Mouse (Mus musculus): ENCODE data around the gene Micall1.

Micall1 gene

DNA sequence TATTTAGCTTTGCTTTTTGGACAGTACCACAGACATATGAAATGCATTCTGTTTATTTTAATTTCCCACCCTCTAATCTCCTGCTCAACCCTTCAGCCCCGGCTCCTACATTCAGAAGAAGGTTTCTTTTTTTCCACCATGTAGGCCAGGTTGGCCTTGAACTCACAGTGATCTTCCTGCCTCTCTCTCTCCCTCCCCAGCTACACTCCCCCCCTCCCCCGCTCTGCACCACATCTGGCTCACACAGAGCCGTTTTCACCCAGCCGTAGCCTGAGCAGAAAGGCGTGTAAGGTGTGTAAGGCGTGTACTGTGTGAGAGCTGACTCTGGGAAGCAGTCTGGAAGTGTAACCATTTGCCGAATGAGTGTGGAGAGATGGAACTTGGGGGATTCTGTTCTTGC lies 20.6 kb downstream of the Micall1 start:
- no peak for DNase-seq (ENCODE audit: low read depth)

DNA sequence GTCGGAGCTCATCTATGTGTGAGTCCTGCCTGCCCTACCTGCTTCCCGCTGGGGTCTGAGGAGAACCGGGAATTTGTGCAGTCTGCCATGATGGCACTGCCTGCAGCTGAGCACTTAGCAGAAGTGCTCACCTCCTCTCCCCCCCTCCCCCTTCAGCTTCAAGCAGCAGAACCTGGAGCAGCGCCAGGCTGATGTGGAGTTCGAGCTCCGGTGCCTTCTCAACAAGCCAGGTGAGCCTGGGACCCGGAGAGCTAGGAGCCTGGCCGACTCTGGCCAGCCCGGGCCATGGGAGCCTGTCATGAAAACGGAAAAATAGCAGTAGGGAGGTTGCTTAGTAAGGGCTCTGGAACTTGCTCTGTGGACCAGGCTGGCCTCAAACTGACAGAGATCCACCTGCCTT lies 22.1 kb downstream of the Micall1 start:
- no peak for DNase-seq (ENCODE audit: low read depth)

DNA sequence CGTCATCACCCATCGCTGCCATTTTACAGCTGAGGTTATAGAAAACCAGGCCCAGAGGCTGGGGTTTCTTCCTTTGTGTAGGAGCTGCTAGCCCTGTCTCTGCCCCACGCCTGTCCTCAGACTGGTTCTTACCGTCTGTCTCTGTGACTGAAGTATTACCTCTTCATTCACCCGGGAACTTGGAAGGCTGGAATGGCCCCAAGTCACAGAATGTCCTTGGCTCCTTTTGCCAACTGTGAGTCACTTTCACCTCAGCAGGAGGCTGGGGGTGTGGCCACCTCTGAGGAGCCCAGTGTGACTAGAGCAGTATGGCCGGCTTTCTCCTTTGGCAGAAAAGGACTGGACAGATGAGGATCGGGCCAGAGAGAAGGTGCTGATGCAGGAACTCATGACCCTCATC lies 22.7 kb downstream of the Micall1 start:
- no peak for DNase-seq (ENCODE audit: low read depth)

DNA sequence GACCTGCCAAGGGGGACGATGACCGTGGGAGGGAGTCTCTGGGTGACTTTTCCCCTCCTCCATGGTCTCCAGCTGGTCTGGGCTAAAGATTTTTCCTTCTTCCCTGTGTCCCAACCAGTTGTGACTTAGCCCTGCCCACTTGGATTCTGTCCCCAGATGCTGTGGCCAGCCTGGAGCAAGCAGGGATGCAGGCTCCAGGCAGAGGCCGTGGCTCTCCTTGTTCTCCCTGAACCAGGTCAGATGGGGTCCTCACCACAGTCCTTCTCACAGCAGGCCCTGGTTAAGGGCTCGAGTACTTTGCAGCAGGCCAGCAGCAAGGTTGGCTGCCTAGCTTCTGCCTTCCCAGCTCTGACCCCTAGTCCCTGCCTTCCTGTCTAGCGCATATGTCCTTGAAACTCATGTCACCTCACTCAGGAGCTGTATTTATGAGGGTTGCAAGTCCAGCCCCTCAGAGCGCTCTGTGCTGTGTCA lies 24.5 kb downstream of the Micall1 start:
- DNase-seq (ENCODE audit: low read depth) = no peak

DNA sequence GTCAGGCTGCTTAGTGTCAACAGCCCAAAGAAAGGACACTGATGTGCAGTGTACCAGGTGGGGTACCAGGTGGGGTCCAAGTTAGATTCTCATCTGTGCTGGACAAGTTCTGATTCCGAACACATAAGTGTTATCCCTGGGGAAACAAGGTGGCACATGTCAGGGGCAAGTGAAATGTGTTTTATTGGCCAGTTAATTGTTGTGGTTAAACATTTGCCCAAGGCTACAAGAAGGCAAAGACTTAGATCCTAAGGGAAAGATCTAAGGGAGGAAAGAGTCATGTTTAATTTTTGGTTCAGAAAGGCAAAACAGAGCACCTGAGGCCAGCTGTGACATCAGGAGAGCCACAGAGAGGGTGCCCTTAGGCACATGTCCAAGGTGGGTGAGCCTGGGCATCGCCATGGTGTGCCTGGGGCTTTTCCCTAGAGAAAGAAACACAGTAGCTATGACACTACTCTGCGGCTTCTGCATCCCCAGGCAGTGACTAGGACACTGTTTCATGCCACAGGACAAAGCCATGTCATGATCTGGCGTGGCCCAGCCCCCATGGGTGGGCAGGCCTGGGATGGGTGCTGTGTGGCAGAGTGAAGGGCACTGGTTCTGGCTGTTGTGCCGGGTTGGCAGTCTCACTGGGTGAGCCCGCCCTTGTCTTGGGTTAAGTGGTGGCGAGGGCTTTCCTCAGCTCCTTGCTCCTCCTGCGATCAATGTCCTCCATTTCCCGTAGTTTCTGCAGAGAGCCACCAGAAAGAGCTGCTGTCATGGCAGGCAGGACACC lies 26.0 kb downstream of the Micall1 start:
- DNase-seq (ENCODE audit: low read depth) = no peak

DNA sequence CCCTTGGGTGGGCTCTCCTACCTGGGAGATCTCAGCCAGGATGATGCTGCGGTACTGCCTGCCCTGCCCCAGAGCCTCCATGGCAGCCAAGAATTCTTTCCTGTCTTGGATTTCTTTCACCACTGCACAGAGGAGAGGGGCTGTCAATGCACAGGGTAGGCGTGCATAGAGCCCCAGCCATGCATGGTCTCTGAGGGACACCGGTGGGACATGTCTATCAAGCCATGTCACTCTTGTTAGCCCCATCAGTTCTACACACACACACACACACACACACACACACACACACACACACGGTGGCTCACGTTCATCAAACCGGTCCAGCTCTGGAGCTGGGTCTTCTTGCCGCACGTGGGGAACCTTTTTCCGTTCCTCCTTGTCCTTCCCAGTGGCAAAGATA lies 26.6 kb downstream of the Micall1 start:
- DNase-seq (ENCODE audit: low read depth) = no peak

DNA sequence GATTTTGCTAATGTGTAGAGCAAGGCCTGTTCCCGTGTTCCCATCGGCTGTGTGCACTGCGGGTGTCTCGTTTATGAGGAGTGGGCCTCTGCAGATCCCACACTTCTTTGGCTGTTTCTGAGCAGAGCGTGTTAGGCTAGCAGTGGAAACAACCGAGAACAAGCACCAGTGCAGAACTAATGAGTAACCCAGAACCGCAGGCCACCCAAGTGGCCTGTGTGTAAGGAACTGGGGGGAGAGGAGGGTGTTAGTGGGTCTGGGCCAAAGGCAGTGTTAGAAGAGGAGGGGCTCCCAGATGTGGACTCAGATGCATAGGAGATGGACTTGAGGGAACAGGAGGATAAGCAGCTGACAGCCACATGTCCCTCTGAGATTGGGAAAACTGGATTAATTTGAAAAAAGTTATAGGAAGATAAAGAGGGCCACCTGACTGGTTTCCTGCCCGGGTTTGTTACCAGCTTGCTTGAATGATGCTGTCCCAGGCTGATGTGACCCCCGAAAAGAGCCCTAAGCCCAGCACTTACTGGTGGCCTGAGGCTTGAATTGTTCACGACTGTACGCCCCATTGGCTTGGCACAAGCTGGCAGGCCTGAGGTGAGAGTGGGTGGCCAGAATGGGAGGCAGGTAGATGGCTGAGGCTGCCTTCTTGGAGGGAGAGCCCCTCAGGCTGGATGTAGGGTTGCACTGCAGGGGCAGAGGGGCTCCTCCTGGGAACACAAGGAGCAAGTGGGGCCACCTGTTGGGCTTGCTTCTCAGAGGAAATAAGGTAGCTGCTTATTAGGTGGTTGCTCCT lies 27.3 kb downstream of the Micall1 start:
- DNase-seq (ENCODE audit: low read depth) = no peak

DNA sequence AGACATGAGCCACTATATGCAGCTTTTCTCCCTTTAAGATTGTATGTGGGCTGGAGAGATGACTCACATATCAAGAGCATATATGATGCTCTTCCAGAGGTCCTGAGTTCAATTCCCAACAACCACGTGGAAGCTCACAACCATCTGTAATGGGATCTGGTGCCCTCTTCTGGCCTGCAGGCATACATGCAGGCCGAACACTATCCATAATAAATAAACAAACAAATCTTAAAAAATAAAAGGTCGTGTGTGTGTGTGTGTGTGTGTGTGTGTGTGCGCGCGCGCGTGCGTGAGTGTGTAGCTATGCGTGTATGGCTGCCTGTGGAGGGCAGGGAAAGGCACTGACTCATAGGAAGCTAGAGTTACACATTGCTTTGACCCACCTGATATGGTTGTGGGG lies 30.9 kb downstream of the Micall1 start:
- no peak for DNase-seq (ENCODE audit: low read depth)

DNA sequence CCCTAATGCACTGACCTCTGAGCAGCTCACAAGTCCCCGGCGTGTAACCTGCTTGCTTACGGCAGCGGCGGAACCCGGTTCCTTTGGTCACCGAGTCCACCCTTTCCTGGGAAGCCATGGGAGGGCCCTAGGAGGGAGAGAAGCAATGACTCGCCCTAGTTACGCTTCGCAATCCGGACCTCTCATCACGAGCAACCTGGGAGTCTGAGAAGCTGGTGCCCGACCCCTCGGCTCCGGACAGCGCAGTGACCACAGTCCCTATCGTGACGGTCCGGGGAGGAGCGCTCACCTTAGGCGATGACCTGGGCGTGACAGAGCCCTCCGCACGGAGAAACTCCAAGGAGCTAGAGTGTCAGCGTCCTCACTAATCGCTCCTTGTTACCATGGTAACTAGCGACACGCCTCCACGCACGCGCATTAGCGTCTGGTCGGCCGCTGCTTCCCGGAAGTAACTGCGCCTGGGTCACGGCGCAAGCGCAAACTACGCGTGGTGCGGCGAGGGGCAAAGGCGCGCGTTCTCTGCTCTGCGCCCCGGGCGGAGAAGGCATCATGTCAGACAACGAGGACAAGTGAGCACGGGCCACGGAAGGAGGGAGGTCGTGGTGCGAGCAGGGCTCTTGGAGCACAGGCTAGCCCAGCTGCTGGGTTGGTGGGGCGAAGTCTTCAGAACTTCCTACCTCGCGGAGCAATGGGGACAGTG lies 32.3 kb downstream of the Micall1 start, which contains the start of the genes Polr2f and 1700088E04Rik:
Polr2f (plus strand) TSS at position 144 of the 700 bp plus-strand sequence.
1700088E04Rik (minus strand) TSS at position 388 of the 700 bp plus-strand sequence.
- DNase-seq (ENCODE audit: low read depth) = peak; percentile 96

DNA sequence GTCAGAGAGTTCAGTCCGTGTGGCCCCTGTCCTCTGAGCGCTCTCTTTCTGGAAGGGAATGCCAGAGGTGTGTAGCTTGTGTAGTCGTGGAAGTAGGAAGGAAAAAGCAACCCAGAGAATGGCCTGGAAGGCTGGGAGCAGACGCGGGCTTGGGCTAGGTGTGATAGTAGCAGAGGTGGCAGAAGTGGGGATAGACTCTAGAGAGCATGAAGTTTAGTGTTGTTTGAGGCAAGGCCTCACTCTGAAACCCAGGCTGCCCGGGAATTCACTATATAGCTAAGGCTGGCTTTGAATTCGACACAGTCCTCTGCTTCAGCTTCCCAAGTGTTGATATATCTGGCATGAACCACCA lies 32.8 kb downstream of the Micall1 start:
- DNase-seq (ENCODE audit: low read depth) = peak; percentile 21

DNA sequence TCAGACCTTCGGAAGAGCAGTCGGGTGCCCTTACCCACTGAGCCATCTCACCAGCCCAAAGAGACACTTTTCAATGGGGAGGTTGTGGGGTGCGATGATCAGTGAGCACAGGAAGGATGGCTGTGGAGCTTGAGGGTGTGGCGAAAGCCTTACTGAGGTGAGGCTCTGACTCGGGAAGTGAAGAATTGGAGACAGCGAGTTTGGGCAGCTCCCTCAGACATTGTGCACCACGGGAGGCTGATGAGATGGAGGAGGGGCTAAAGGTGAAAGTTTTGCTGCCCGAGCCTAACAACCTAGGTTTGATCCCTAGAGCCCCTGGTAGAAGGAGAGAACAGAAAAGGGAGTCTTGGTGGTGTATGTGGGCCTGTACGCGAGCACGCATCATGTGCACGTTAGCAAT lies 34.6 kb downstream of the Micall1 start:
- DNase-seq (ENCODE audit: low read depth) = no peak

DNA sequence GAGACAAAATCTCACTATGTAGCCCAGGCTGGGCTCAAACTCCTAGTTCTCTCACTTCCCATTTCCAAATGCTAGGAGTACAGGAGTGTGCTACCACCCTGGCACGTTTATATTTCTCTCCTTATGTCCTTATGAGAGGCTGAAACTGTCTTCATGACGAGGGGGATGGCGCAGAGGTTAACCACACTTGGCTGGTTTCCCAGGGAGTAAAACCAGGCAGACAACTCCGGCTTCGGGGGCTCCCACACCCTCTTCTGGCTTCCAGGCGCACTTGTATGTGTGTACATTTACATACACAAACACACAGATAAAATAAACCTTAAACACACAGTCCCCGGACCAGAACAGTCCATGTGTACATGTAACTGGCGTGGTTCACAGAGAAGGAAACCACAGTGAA lies 35.3 kb downstream of the Micall1 start:
- DNase-seq (ENCODE audit: low read depth) = no peak

DNA sequence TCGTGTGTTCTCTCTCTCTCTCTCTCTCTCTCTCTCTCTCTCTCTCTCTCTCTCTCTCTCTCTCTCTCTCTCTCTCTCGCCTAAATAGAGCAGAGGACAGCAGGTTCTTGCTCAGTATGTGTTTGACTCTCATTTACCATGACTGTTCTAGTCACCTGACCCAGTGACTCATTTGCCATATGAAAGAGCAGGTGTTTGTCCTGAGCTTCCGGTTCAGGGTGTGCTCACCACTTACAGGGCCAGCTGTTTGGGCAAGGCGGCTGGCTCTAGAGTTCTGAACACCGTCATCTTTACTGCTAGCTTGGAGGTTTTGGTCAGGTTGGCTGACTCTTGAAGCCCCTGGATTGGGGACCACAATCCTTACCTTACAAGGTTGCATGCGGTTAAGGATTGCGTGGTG lies 36.8 kb downstream of the Micall1 start:
- DNase-seq (ENCODE audit: low read depth) = no peak

DNA sequence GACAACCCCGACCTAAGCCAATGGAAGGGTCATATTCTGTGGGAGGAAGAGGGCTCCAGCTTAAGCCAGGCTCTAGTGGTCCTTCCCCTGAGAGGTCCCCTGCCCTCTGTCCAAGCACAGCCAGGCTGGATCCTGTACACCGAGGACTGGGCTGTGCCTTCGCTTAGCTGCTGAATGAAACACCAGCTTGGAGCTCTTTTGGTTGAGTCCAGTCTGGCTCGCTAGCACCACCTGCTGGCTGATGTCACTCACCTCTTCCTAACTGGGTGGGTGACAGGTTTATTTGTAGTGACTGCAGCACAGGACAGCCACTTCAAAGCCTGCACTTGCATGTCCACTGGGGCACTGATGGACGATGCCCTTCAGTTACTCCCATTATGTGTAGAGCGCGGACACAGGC lies 39.8 kb downstream of the Micall1 start:
- DNase-seq (ENCODE audit: low read depth) = peak; percentile 62

DNA sequence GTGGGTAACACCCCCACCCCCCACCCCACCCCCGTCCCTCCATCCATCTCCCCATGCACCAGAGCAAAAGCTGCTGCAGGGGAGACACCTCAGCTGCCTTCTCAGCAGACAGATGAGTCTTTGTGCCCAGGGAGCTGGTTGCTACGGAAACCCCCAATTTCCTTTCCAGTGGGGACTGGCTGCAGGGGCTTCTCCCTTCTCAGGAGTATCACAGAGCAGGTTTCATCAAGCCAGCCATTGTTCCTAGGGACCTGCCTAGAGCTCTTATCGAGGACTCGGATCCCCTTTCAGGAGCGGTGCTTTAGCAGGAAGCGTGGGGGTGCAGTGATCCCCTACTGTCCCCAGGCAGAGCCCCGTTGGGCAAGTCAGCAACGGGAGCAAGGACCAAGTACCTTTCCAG lies 43.2 kb downstream of the Micall1 start:
- no peak for DNase-seq (ENCODE audit: low read depth)

DNA sequence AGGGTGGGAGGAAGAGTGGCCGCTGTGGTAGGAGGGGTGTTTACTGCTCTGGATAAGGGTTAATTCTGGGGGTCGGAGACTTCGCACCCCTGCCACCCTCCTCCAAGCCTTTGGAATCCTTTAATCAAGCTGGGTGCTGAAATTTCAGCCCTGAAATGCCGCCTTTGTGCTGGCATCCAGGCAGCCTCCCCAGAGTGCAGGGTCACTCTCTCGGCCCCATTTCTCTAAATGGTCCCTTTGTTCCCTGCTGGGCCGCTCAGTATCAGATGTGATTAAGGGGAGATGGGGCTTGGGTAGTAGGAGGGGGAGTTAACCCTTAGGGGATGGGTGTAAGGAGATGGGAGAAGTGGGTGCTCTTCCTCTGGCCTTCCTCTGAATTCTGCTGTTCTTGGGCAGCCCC lies 44.0 kb downstream of the Micall1 start:
- no peak for DNase-seq (ENCODE audit: low read depth)

DNA sequence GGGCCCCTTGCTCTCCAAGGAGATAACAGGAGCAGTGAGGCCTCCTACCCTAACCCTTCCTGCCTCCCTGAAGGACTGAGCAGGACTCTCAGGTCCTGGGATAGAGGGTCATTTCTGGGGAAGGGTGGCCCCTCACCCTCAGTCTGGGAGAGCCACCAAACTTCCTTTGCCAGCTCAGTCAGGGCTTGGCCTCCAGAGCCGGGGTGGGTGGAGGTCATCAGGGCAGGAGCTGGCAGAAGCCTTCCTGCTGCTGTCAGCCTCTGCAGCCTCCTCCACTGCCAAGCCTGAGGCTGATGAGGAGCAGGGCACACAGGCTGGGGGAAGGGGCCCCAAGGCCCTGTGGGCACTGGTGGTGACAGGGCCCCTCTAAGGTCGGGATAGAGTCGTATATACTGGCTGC lies 46.9 kb downstream of the Micall1 start:
- DNase-seq (ENCODE audit: low read depth) = no peak

DNA sequence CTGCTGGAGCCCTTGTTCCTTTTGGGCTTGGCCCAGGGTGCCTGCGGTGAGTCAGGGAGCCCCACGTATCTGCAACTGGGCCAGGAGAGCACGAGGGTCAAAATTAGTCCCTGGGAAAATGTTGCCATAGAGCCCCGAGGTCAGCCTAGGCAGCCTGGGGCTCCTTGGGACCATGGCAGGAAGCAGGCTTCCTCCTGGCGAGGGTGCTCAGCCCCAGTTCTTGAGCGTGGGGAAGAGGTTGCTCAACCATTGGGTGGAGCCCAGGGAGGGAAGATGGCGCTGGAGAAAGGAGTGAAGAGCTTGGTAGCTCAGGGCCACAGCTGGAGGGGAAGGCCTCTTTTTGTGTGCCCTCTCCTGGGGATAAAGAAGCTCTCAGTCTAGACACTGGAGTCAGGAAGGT lies 53.6 kb downstream of the Micall1 start:
- no peak for DNase-seq (ENCODE audit: low read depth)

DNA sequence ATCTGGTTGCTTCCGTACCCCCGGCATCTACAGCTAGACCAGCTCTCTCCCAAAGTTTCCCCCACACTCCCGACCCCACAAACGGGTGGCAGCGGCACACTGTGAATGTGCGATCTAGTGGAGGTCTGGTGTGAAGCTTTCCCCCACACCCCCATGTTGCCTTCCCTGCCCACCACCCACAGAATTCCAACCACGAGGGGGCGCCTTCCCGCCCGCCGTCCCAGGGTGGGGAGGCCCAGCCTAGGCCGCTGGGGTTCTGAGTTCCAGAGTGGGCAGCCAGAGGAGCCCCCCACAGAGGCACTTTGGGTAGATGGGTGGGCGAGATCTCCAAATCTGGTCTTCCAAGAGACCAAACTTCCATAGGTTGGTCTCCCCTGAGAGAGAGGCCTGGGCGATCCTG lies 54.1 kb downstream of the Micall1 start:
- DNase-seq (ENCODE audit: low read depth) = no peak

DNA sequence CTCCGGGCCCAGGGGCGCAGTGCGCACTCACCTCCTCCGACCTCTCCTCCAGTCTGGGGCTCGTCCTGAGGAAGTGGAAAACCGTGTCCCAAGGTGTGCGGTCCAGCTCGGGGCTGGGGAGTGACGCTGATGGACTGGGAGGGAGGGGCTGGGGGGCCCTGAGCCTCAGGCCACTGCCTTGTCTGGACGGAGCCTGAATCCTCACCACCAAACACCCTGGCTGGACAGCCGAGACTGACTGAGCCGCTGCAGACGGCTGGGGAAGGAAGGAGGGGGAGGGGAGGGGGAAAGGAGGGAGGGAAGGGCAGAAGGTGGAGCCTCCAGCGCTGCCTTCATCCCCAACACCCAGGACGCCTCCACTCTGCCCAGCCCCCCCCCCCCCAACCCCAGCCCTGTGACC lies 55.6 kb downstream of the Micall1 start:
- DNase-seq (ENCODE audit: low read depth) = no peak

DNA sequence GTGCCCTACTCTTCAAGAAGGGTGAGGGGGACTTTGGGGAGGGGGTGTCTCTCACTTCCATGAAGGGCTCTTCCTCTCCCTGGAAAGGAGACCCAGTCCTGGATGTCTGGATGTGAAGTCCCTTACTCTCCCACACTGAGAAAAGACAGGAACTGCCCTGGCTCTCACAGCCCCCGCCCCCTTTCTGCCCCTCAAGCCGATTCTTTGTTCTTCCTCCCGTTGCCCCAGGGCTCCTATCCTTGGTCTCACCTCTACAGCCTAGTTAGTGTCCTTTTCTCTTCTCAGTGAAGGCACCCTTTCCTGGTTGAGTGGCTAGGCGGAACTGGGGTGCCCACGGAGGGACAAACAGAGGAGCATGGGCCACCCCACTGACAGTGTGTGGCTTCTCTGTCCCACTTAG lies 56.4 kb downstream of the Micall1 start, which contains the start of gene Sox10:
Sox10 (minus strand) TSS at position 101 of the 400 bp plus-strand sequence.
- no peak for DNase-seq (ENCODE audit: low read depth)

DNA sequence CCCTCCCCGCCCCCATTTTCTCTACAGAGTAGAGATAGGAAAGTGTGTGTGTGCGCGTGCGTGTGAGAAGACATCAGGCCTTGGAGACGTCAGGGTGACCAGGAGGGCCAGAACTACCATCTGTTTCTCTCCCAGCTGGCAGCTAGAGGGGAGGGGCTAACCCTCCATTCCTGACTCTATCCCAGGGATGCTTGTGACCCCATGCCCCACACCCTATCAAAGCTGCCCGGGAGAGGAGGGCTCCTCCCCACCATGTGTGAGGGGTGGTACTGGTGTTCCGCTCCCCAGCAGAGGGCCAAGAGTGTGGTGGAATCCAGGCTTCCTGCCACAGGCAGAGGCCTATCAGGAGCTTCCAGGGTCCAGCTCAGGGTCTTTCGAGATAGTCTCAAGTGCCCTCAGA lies 58.0 kb downstream of the Micall1 start:
- no peak for DNase-seq (ENCODE audit: low read depth)

DNA sequence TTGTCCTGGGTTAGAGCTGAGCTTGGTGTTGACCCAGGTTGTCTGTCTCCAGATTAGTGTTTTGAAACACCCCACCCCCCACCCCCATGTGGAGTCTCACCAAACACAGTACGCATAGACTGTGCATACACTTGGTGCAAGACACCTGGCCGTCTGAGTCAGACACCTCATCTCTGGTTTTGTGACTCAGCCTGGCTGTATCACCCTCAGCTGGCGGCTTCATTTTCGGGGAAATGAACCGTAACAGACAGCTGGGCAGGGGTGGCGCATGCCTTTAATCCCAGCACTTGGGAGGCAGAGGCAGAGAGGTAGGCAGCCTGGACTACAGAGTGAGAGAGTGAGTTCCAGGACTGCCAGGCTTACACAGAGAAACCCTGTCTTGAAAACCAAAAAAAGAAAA lies 68.2 kb downstream of the Micall1 start:
- DNase-seq (ENCODE audit: low read depth) = no peak

All from c-Kit-positive CD71-positive TER-119-negative erythroid progenitor cells, embryonic 14.5 days (primary cell).